Mouse (Mus musculus) hindbrain, embryonic 11.5 days (tissue): ENCODE data around the gene 5730596B20Rik. TPM values are rescaled to one million over a fixed set of nuclear protein-coding genes. Genes with fewer than 3 reads are reported as not detected.

Experiments
- ATAC-seq: fragments of 200-750 bp; cut with Nextera tagmentation; 2 replicates; pipeline ENCODE4 v1.8.0; 2017; ENCODE audit warnings: mild to moderate bottlenecking, moderate TSS enrichment, moderate library complexity; ENCODE audit not compliant: low FRiP score
- DNase-seq: peaks from one replicate; pipeline ENCODE4 v3.0.0-alpha.2; 2015; ENCODE audit warnings: low spot score
- H3K27ac ChIP-seq: fragments of 300-500 bp; sonication (generic); 2 replicates; pipeline ENCODE4 v1.5.1; 2014; ENCODE audit warnings: mild to moderate bottlenecking, low read depth, low read length
- H3K27me3 ChIP-seq: fragments of 300-500 bp; sonication (generic); 2 replicates; pipeline ENCODE4 v1.6.1; 2014; ENCODE audit warnings: mild to moderate bottlenecking, low read length, moderate library complexity, mixed read lengths; ENCODE audit not compliant: control insufficient read depth, insufficient read depth
- H3K36me3 ChIP-seq: fragments of 300-500 bp; sonication (generic); 2 replicates; pipeline ENCODE4 v1.6.1; 2014; ENCODE audit warnings: mild to moderate bottlenecking, low read length, moderate library complexity, mixed read lengths; ENCODE audit not compliant: control insufficient read depth, insufficient read depth
- H3K4me1 ChIP-seq: fragments of 300-500 bp; sonication (generic); replicated peaks from 2 replicates; pipeline ENCODE4 v1.6.1; 2014; ENCODE audit warnings: low read length, mixed read lengths; ENCODE audit not compliant: control insufficient read depth, insufficient read depth
- H3K4me2 ChIP-seq: fragments of 300-500 bp; sonication (generic); replicated peaks from 2 replicates; pipeline ENCODE4 v1.6.1; 2014; ENCODE audit warnings: mild to moderate bottlenecking, low read depth, low read length
- H3K4me3 ChIP-seq: fragments of 300-500 bp; sonication (generic); 2 replicates; pipeline ENCODE4 v1.5.1; 2014; ENCODE audit warnings: low read depth, low read length
- H3K9ac ChIP-seq: fragments of 300-500 bp; sonication (generic); 2 replicates; pipeline ENCODE4 v1.6.1; 2014; ENCODE audit warnings: low read depth, low read length
- H3K9me3 ChIP-seq: fragments of 300-500 bp; sonication (generic); 2 replicates; pipeline ENCODE4 v1.6.1; 2016; ENCODE audit warnings: low read length; ENCODE audit not compliant: control insufficient read depth
- WGBS: fragments of 180-500 bp; shearing (Covaris S2); extraction: QIAGEN DNeasy Blood & Tissue Kit; methylation state at CpG from one replicate; pipeline ENCODE4 v1.1.7; 2014; 5-methylcytosine and 5-hydroxymethylcytosine counted together
- polyA plus RNA-seq: library from polyadenylated mRNA; unstranded; fragments of >200 nt; fragmentation: Nextera tagmentation; extraction: Ambion mirVana; gene quantifications from 2 replicates; pipeline ENCODE4 v1.2.1, GENCODE M21; 2014

Gene 5730596B20Rik
- polyA plus RNA-seq, 1 experiment from 2014 or later, result 5.4 TPM

DNA sequence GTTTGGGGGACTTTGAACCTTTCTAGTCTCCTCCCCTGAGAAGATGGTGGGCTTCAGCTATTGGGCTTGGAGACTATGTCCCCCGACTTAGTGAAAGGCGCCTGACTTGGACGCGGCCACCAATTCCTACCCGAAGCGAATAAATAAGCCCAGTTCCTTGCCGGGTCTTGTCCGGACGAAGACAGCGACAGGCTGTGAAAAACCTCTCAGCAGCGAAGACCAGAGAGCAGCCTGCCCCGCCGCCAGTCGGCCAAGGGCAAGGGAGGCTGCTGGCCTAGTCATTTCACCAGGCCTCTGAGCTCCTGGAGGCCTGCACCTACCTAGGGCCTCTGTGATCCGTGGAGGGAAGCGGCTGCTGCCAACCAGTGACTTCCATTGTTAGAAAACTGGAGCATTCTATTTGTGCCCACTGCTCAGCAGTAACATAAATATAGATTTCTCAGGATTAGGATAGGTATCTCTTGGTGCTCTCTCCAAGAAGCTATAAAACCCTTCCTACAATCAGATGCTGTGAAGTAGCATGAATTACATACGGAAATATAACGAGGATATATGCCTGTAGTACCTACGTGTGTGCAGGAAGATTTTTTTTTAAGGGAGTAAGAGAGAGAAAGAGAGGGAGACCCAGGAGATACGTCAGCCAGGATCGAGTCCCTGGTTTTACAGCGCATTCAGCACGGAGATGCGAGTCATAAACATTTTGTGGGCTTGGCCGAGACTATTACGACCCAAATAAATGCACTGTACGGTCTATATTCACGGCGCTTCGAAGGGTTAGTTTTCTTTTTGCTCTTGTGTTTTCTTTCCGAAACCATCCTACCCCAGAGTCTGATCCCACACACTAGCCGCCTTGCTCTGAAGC, 42.9 kb downstream of the 5730596B20Rik start:
- Histone ChIP-seq H3K4me2 (no peak overlapping the region), H3K9ac (no peak overlapping the region), H3K4me3 (no peak overlapping the region), H3K9me3 (no peaks in the 10 kb centered on the region), H3K4me1 (peaks cover 8% of the 10 kb centered on the region; the same call in 1 of the 2 replicates), H3K36me3 (no peaks in the 10 kb centered on the region), H3K27ac (no peak overlapping the region), H3K27me3 (peaks cover 97% of the 10 kb centered on the region)
- 11% methylated on average over 32 of the region's 32 CpGs for WGBS
- no peak for ATAC-seq
- peak; percentile 68 for DNase-seq

- H3K9ac ChIP-seq, result no peak overlapping the region
- peak; percentile 67 for DNase-seq
- WGBS, result 9% methylated on average over 12 of the region's 12 CpGs
- H3K4me1 ChIP-seq, result peaks cover 8% of the 10 kb centered on the region; the same call in 1 of the 2 replicates
- H3K4me2 ChIP-seq, result no peak overlapping the region; the same call in 1 of the 2 replicates
- H3K27me3 ChIP-seq, result peaks cover 97% of the 10 kb centered on the region
- H3K36me3 ChIP-seq, result no peaks in the 10 kb centered on the region
- ATAC-seq, result no peak
- H3K27ac ChIP-seq, result no peak overlapping the region
- H3K4me3 ChIP-seq, result peak overlapping the region; percentile 38
- H3K9me3 ChIP-seq, result no peaks in the 10 kb centered on the region
Measured at GRCm38 (mm10) chr6:52220865-52221310, 43.6 kb downstream of the 5730596B20Rik start.

DNA sequence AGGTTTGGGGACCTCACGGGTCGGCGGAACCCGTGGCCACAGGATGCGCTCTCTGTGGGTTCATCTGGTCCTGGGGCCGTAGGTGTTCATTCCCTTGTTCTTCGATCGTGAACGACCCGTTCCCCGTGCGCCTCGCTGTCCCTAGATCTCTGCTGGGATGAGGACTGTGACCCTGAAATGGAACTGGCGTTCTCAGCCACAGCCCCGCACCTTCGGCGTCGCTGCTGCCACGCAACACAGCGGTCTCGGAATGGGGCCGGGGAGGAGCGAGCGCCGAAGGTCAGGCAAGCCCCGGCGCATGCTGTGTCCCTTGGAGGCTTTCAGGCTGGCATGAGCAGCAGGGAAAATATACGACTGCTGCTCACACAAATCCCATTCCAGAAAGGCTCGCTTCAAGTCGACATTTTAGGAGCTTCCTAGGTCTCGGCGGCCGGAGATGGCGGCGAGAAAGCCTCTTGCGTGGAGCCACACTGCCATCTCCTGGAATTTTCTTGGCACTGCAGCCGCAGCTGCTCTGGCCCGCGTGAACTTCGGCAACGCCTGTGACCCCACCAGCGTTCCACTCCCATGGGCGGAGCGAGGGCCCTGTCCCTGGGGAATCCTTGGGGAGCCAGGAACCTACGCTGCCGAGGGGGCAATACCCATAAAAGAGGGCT, 44.2 kb downstream of the 5730596B20Rik start, which contains the start of gene Hoxa7:
Hoxa7 (minus strand) TSS at position 518 of the 656 bp plus-strand sequence.
- H3K9ac ChIP-seq, result peak within 1 kb of the TSS; percentile 47
- peak; percentile 61 for ATAC-seq

GRCm38 (mm10) chr6:52221993-52222685, 44.8 kb downstream of the 5730596B20Rik start:
- H3K36me3 ChIP-seq, result no peaks in the 10 kb centered on the region
- no peak overlapping the region for H3K9ac ChIP-seq
- H3K9me3 ChIP-seq, result no peaks in the 10 kb centered on the region
- H3K27ac ChIP-seq, result no peak overlapping the region
- H3K4me1 ChIP-seq, result peaks cover 7% of the 10 kb centered on the region; the same call in 1 of the 2 replicates
- WGBS, result 3% methylated on average over 21 of the region's 21 CpGs
- DNase-seq (peak; percentile 61), ATAC-seq (no peak)
- peaks cover 97% of the 10 kb centered on the region for H3K27me3 ChIP-seq
- H3K4me3 ChIP-seq, result peak overlapping the region; percentile 38; the same call in 1 of the 2 replicates
- H3K4me2 ChIP-seq, result no peak overlapping the region

More for the DNA sequence above, 44.2 kb downstream of the 5730596B20Rik start, which contains the start of gene Hoxa7:
- Histone ChIP-seq H3K27ac (no peak within 1 kb of the TSS), H3K36me3 (no peaks in the 10 kb centered on the region), H3K9me3 (no peaks in the 10 kb centered on the region), H3K27me3 (peaks cover 97% of the 10 kb centered on the region), H3K4me2 (peak within 1 kb of the TSS; percentile 87), H3K4me3 (peak within 1 kb of the TSS; percentile 38), H3K4me1 (peaks cover 8% of the 10 kb centered on the region; the same call in 1 of the 2 replicates)
- under 1% methylated on average over 46 of the region's 46 CpGs for WGBS
- DNase-seq, result peak; percentile 71

- H3K9ac ChIP-seq, result no peak overlapping the region
- no peaks in the 10 kb centered on the region for H3K36me3 ChIP-seq
- no peaks in the 10 kb centered on the region for H3K9me3 ChIP-seq
- DNase-seq (peak; percentile 57), ATAC-seq (no peak)
- 13% methylated on average over 13 of the region's 13 CpGs for WGBS
- H3K27me3 ChIP-seq, result peaks cover 97% of the 10 kb centered on the region
- no peak overlapping the region for H3K27ac ChIP-seq
- H3K4me3 ChIP-seq, result no peak overlapping the region
- H3K4me1 ChIP-seq, result peaks cover 3% of the 10 kb centered on the region; the same call in 1 of the 2 replicates
- H3K4me2 ChIP-seq, result no peak overlapping the region
Measured at GRCm38 (mm10) chr6:52222729-52223128, 45.4 kb downstream of the 5730596B20Rik start.

GRCm38 (mm10) chr6:52223939-52224760, 46.9 kb downstream of the 5730596B20Rik start:
- peaks cover 3% of the 10 kb centered on the region; the same call in 1 of the 2 replicates for H3K4me1 ChIP-seq
- H3K4me3 ChIP-seq, result no peak overlapping the region
- no peak overlapping the region for H3K27ac ChIP-seq
- no peaks in the 10 kb centered on the region for H3K36me3 ChIP-seq
- H3K27me3 ChIP-seq, result peaks cover 94% of the 10 kb centered on the region
- ATAC-seq (no peak), DNase-seq (peak; percentile 70)
- WGBS, result under 1% methylated on average over 24 of the region's 24 CpGs
- H3K9me3 ChIP-seq, result no peaks in the 10 kb centered on the region
- no peak overlapping the region for H3K9ac ChIP-seq
- no peak overlapping the region for H3K4me2 ChIP-seq

DNA sequence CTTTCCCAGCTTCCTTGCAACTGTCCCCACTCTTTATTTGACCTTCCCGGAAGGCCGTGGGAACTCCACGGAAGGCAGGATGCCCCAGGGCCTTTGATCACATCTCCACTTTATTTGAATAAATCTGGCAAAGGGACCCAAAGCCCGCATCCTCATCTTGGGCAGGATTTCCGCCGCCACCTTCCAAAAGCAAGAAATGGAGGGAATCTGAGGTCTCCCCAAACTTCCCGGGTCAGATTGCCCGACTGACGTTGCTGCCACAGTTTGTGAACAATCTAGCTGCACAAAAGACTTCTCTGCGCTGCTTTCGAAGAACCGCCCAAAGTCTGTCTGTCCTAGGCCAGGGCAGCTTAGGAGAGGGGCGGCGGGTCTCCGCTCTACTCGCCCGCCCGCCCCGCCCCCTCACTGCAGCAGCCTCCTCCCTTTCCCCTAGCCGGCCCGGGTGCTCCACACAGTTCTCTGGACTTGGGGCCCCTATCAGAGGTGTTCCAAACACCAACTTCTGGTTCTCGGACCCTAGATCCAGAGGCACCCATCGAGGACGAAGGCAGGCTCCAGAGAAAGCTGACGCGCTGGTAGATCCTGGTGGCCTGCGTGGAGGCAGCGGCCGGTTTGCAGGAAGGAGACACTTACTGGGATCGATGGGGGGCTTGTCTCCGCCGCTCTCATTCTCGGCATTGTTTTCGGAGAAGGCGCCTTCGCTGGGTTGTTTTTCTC, 47.8 kb downstream of the 5730596B20Rik start:
- no peak overlapping the region for H3K27ac ChIP-seq
- H3K9ac ChIP-seq, result no peak overlapping the region
- no peak overlapping the region for H3K4me2 ChIP-seq
- H3K4me1 ChIP-seq, result peaks cover 3% of the 10 kb centered on the region; the same call in 1 of the 2 replicates
- peaks cover 94% of the 10 kb centered on the region for H3K27me3 ChIP-seq
- no peak overlapping the region for H3K4me3 ChIP-seq
- peak; percentile 66 for DNase-seq
- no peak for ATAC-seq
- no peaks in the 10 kb centered on the region for H3K9me3 ChIP-seq
- H3K36me3 ChIP-seq, result no peaks in the 10 kb centered on the region
- WGBS, result 1% methylated on average over 36 of the region's 36 CpGs
